Mouse (Mus musculus) fibroblast of lung, adult 2 months (primary cell): ENCODE results near the gene Flrt2.
"Not testable (repeated sequence)": the region's sequence is repeated elsewhere in the genome, so short reads cannot be mapped to it uniquely, and the experiment has no call there.

Experiments used
- DNase-seq: peaks from one replicate; pipeline ENCODE4 v3.0.0-alpha.2; 2011; ENCODE audit warnings: low read depth

Flrt2 gene

GRCm38 (mm10) chr12:95691961-95692767 lies at the start of gene Flrt2:
TSS of gene Flrt2 (plus strand) at chr12:95692226.
- no peak for DNase-seq

- DNase-seq = no peak
Observed at GRCm38 (mm10) chr12:95642226-95642625, 49.8 kb upstream of the Flrt2 start.

GRCm38 (mm10) chr12:95647179-95647578 lies 44.8 kb upstream of the Flrt2 start:
- not testable (repeated sequence) for DNase-seq

- DNase-seq = no peak
Observed at GRCm38 (mm10) chr12:95652172-95653156, 39.6 kb upstream of the Flrt2 start.

GRCm38 (mm10) chr12:95656594-95656993 lies 35.4 kb upstream of the Flrt2 start:
- DNase-seq = no peak

- DNase-seq = no peak
Observed at GRCm38 (mm10) chr12:95667296-95667695, 24.7 kb upstream of the Flrt2 start.

GRCm38 (mm10) chr12:95675711-95676110 lies 16.3 kb upstream of the Flrt2 start:
- DNase-seq = no peak

- no peak for DNase-seq
Observed at GRCm38 (mm10) chr12:95690819-95691218, 1.2 kb upstream of the Flrt2 start.

GRCm38 (mm10) chr12:95692948-95693650 lies 1.1 kb downstream of the Flrt2 start:
- no peak for DNase-seq

GRCm38 (mm10) chr12:95693651-95694471 lies 1.8 kb downstream of the Flrt2 start:
- no peak for DNase-seq

- DNase-seq = no peak
Observed at GRCm38 (mm10) chr12:95694507-95694906, 2.5 kb downstream of the Flrt2 start.

GRCm38 (mm10) chr12:95694991-95695833 lies 3.2 kb downstream of the Flrt2 start:
- peak; percentile 47 for DNase-seq

GRCm38 (mm10) chr12:95695834-95696521 lies 4.0 kb downstream of the Flrt2 start:
- no peak for DNase-seq

- DNase-seq = no peak
Observed at GRCm38 (mm10) chr12:95696522-95697025, 4.5 kb downstream of the Flrt2 start.

GRCm38 (mm10) chr12:95698556-95698955 lies 6.5 kb downstream of the Flrt2 start:
- no peak for DNase-seq

- no peak for DNase-seq
Observed at GRCm38 (mm10) chr12:95700746-95701145, 8.7 kb downstream of the Flrt2 start.

- DNase-seq = no peak
Observed at GRCm38 (mm10) chr12:95701580-95701979, 9.6 kb downstream of the Flrt2 start.

- no peak for DNase-seq
Observed at GRCm38 (mm10) chr12:95705006-95705405, 13.0 kb downstream of the Flrt2 start.

- DNase-seq = no peak
Observed at GRCm38 (mm10) chr12:95723265-95723664, 31.2 kb downstream of the Flrt2 start.
